Mouse (Mus musculus) lung, postnatal 36 days (tissue): Measurements from ENCODE around the gene Atp6v0d1.

Source experiments
- DNase-seq: peaks from one replicate; pipeline ENCODE4 v3.0.0; 2022; ENCODE audit warnings: mixed read lengths

Atp6v0d1 gene

DNA sequence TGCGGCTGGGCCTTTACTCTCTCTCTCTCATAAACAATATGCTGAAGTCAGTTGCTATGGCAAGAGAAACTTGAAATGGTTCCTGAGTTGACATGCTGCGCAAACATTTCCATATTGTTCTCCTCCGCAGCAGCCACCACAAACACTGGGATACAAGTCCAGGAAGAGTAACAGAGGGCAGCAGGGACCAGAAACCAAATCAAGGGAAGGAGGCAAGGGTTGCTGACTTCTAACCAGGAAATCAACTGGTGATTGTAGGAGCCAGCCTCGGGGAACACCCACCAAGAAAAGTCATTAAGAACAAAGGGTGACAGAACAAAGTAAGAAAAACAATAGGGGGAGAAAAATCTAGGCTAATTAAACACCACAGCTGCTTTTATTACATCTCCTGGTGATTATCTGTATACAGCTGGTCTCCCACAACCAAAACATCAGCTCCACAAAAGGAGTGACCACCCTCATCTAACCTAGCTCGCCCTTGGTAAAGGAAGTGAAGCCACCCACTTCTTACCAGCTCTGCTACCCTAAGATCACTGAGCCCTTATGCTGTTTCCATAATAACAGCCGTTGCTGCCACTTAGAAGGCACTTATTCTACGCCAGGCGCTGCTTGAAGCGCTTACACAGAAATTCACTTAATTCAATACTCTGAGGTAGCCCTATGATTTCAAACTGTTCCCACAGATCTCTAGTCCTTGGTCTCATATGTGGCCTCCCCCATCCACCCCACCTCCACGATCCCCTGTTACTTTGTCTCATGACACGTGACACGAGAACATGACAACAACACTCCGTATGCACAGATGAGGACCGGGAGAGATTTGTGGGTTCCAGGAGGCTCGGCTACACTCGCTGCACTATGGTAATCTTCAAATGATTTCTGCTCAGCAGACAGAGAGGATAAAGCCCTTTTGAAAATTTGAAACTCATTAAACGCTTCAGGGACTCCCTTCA is 70.2 kb downstream of the Atp6v0d1 start:
- peak; percentile 60 for DNase-seq

DNA sequence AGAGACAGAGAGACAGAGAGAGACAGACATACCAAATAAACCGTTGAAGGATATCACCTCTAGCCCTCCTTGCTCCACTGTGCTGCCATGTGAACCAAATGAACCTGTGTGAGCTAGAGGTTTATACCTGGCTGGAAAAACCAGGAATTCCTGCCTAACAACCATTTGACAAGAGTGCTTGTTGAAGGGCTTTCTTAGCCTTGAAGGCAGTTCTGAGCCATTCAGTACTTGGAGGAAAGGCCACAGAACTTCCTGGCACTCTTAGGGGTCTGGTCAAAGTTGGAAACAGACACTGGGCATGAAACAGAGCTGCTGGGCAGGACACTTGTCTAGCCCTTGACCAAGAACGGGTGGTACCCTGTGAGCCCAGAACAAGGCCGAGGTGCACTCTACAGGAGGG is 71.3 kb downstream of the Atp6v0d1 start:
- DNase-seq = peak; percentile 80

DNA sequence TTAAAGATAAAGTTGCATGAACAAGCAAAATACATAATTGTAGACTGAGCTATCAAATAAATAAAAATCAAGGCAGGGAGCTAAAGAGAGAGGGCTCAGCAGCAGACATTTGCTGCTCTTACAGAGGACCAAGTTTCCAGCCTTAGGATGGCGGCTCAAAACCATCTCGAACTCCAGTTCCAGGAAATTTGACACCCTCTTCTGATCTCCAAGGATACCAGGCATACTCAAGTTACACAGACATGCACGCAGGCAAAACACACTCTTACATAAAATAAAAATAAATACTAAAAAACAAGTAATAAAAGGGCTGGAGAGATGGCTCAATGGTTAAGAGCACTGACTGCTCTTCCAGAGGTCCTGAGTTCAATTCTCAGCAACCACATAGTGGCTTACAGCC is 72.4 kb downstream of the Atp6v0d1 start:
- peak; percentile 58 for DNase-seq

DNA sequence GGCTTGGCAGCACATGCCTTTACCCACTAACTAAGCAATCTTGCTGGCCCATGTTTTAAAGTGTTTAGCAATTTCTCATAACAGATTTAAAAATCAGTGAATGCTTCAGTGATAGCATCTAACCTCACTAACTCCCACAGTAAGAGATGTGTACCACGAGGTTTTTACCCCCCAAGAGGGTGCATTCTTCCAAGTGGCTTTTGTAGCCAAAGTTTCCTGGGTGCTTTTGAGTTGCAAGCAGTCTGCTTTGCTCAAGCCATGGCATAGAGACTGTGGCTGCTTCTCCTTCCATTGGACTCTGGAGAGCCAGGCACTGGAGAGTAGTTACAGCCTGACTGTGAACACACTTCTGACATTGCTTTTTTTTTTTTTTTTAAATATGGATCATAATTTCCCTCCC is 76.6 kb downstream of the Atp6v0d1 start:
- DNase-seq = no peak

DNA sequence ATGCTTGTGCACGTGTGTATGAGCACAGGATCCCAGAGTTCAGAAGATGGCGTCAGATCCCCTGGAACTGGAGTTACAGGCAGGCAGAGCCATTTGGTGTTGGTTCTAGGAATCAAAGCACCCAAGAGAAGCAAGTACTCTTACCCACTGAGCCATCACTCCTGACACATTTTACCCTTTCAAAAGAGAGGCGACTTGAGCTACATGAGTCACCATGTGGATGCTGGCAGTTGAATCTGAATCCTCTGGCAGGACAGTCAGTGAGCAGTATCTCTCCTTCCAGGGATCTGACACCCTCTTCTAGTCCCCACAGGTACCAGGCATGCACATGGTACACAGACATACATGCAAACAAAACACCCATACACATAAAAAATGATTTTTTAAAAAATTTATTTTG is 77.8 kb downstream of the Atp6v0d1 start:
- no peak for DNase-seq

DNA sequence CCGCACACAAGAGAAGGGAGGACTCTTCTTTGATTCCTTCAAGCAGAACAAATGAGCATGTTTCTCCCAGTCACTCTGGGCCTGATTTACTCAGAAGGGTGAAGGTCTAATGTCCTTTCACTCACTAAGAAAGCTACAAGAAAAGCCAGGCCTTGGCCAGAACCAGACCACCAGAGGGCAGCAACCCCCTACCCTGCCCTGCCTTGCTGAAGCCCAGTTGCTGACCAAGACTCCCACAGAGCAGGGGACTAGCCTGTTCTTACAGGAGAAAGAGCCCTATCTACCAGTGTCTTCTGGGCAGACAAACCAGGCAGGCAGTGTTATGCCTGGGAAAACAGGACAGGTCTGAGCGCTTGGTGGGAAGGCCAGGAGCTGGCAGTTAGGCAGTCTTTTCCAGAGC is 81.5 kb downstream of the Atp6v0d1 start:
- DNase-seq = peak; percentile 75

DNA sequence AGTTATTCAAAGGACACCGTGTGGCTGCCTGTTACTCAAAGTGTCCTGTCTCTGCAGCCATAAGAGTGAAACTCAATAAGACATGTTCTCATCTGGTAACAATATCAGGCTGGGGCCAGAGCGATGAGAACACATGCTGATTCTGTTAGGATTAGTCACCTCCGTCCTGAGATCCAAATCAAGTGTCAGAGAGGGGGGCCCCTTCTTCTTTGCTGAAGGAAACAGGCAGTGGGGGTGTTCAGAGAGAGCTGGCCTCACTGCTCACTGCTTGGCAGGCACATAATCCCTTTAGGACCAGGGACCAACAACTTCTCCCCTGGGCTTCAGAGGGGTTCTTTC is 81.8 kb downstream of the Atp6v0d1 start:
- DNase-seq = no peak

DNA sequence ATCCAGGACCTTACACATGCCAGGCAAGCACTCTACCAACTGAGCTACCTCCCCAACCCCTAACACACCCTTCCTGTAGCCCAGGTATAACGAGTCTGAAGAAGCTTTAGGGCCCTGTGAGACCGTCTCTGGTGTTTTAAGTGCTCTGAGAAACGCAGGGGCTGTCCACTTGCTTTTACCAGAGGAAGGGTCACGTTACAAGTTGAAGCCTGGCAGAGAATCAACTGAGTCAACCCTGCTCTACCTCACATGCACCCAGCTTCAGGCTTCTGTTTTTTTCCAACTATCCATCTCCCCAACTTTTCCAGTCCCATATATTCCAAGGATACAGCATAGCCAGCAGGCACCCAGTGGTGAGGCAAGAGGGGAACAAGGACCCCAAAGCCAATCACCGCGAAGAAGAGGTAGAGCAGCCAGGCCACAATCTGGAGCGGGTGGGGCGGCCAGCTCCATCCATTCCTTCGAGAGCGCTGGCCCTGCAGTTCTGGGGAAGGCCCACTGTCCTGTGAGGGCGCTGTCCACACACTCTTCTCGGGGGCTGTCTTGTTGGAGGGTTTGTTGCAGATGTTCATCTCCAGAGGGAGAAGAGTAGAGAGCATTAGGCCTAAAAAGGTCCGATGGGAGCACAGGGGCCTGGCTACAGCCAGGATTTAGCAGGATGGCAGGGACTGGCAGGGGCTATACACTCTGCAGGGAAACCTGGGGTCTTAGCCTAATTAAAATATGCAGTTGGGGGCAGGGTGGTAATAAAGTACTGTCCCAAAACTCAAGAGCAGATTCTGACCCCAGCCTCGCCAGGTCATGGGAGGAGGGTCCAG is 82.4 kb downstream of the Atp6v0d1 start:
- peak; percentile 66 for DNase-seq

DNA sequence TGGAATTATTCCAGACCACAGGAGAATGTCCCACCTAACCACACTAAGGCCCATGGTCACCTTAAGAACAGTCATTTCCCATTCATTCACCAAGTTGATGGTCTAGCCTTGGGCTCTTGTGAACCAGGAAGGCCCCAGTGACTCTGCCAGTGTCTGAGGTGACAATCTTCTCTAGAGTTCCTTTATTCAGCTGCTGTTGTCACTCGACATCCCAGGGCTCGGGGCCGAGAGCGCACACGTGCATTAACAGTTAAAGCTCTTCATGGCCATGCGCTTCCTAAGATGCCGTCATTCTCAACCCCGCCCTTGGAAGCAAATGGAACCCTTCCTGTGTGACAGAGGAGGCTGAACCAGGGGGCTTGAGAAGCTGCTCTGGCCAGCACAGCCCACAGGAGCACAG is 83.7 kb downstream of the Atp6v0d1 start:
- DNase-seq = no peak

DNA sequence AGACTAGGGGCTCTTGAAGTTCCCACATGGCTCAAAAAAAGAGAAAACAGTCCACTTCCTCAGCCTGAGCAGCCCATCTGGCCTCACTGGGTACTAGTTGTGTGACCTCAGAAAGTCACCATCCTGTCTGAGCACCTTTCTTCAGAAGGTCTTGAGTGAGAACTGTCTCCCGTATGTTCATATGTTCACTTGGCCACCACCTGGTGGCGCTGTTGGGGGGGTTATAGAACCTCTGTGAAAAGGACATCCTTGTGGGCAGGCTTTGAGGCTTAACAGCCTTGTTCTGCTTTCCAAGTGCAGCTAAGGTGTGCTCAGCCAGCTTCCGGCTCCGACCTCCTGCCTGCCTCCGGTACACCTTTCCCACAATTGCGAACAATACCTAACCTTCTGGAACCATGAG is 84.4 kb downstream of the Atp6v0d1 start:
- DNase-seq = peak; percentile 62

DNA sequence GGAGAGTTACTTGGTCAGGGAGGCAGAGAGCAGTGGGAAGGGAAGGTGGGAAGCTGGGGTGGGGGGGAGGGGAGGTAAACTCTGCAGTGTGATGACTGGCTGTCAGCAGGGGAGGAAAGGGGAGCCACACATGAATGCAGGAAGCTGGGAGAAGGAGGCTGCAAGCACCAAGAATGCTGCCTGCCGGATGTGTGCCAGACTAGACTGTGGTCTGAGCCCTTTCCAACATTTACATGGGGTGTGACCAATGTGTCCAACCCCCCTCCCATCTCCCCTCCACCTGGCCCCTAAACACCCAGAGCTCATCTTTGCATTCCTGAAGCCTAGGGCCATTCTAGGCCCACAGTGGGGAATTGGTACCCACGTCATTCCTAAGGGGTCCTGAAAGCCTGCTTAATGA is 84.8 kb downstream of the Atp6v0d1 start:
- no peak for DNase-seq

DNA sequence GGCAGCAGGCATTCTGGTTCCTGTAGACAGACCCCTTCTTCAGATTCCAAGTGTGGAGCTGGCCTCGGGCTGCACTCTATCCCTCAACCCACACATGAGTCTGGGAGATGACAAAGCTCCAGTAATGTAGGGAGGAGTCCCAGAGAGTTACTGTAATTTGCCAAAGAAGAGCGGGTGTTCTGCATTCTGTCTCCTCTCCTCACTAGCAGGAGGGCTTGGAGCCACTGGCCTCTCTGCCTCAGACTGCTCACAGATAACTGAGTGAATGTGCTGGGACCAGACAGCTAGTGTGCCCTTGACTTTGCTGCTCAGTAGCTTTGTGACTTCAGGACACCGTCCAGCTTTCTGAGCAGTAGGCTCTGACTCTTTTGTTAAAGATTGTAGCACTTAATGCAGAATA is 88.1 kb downstream of the Atp6v0d1 start:
- DNase-seq = no peak

DNA sequence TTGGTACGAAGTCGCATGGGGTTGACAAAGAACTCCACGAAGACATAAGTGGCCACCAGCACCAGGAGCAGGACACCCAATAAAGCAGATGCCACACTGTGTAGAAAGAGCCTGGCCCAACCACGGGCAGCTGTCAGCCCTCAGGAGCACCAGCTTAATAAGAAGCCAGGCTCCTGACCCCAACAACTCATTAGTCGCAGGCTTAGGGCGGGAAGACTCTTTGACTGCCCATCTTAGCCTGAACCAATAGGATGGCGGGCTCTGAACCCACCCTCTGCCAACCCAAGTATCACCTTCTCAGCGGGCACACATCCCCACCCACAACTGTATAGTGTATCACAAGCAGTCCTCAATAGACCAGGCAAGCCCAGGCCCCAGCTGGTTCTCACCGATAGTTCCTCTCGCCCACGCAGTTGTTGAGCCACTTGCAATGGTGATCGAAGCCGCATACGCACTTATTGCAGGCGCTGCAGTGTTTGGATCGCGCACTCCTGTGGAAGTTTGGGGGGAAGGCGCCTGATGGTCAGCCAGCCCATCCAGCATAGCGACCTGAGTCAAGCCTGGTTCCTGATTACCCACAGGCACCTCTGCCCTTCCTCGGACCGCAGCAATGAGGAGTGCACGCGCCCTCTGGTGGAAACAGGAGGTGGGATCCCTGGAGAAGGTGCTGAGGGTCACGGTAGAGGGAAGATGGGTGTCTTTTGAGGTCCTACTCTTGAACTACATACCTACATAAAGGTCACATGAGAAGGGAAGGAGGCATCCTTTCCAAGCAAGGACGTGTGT is 89.0 kb downstream of the Atp6v0d1 start:
- peak; percentile 84 for DNase-seq

DNA sequence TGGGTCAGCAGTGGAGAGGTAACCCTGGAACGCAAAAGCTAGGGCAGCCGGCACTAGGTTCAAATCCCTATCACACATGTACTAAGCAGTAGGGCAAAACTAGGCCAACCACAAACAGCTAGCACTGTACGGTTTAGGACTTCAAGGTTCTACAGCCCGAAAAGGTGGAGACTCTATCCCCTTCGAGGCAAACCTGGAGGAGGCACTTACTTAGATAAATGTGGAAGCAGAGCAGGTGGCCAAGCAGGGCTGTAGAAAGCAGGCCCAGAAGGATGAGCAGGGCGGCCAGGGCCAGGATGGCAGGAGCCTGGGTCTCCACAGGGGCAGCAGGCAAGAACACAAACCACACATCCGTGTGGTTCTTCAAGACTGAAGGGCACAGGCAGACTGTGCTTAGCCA is 89.7 kb downstream of the Atp6v0d1 start:
- no peak for DNase-seq

DNA sequence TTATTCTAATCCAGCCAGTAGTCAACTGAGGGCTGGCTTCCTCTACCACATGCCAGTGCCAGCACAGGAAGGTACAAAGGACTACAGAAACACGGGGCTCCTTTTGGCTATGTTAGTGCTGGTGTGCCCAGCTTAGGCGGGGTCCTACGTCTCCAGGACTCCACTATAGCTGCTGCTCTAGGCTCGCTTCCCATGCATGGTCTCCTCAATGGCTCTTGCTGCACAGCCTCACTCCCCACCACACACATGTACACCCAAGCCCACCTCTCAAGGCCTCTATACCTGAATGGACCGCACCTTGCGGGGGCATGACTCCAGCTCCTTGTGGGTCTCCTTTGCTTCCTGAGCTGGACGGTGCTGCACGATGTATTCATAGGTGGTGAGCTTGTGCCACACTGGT is 90.1 kb downstream of the Atp6v0d1 start:
- no peak for DNase-seq

DNA sequence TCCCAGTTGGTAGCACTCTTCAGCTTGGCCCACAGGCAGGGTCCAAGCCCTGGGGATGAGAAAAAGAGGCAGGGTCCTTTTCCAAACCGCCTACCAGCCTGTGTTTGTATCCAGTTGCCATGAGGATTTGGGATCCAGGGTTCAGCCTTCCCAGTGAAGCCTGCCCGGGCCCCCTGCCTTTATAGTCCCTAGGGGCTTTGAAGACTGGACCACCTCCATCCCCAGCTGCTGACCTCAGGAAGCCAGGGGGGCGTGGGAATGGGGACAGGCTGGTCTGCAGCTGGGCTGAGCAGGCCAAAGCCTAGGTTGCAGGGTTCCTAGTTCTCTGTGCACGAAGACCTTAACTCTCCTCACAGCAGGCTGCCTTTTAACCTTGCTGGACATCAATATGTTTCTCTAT is 90.6 kb downstream of the Atp6v0d1 start:
- no peak for DNase-seq

DNA sequence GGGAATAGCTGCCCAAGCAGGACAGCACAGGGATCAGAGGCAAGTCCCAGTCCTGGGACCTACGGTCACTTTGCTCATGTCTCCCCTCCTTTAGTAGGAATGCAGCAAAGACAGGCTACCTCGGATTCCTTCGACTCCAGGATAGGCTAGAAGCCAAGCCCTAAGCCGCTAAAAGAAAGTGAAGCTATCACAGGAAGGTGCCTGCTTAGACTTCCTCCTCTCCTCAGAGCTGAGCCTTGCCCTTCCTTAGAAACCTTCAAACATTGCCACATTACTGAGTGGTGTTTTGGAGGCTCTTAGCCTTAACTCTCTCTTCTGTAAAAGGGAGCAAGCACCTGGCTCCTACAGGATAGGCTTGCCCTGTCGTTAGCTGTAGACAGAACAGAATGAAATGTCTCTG is 91.2 kb downstream of the Atp6v0d1 start:
- peak; percentile 58 for DNase-seq
